Mouse (Mus musculus) midbrain, embryonic 11.5 days (tissue): Measurements from ENCODE around the gene Mtf1. TPM values are rescaled to one million over a fixed set of nuclear protein-coding genes. Genes with fewer than 3 reads are reported as not detected.

ENCODE experiments used
- ATAC-seq: fragments of 200-750 bp; cut with Nextera tagmentation; 2 replicates; pipeline ENCODE4 v1.8.0; 2017; ENCODE audit warnings: moderate TSS enrichment, moderate library complexity; ENCODE audit not compliant: low FRiP score
- DNase-seq: peaks from one replicate; pipeline ENCODE4 v3.0.0; 2015; ENCODE audit warnings: low spot score; ENCODE audit errors: missing footprints
- H3K27ac ChIP-seq: fragments of 300-500 bp; sonication (generic); 2 replicates; pipeline ENCODE4 v1.5.1; 2014; ENCODE audit warnings: low read depth, low read length
- H3K27me3 ChIP-seq: fragments of 300-500 bp; sonication (generic); 2 replicates; pipeline ENCODE4 v1.6.1; 2014; ENCODE audit warnings: mild to moderate bottlenecking, low read length, moderate library complexity, mixed read lengths; ENCODE audit not compliant: control insufficient read depth, insufficient read depth
- H3K36me3 ChIP-seq: fragments of 300-500 bp; sonication (generic); 2 replicates; pipeline ENCODE4 v1.6.1; 2014; ENCODE audit warnings: mild to moderate bottlenecking, low read length, moderate library complexity, mixed read lengths; ENCODE audit not compliant: control insufficient read depth, insufficient read depth
- H3K4me1 ChIP-seq: fragments of 300-500 bp; sonication (generic); 2 replicates; pipeline ENCODE4 v1.6.1; 2014; ENCODE audit warnings: low read length; ENCODE audit not compliant: control insufficient read depth, insufficient read depth
- H3K4me2 ChIP-seq: fragments of 300-500 bp; sonication (generic); 2 replicates; pipeline ENCODE4 v1.6.1; 2014; ENCODE audit warnings: mild to moderate bottlenecking, moderate library complexity
- H3K4me3 ChIP-seq: fragments of 300-500 bp; sonication (generic); 2 replicates; pipeline ENCODE4 v1.5.1; 2014; ENCODE audit warnings: low read depth, low read length
- H3K9ac ChIP-seq: fragments of 300-500 bp; sonication (generic); 2 replicates; pipeline ENCODE4 v1.6.1; 2014; ENCODE audit warnings: low read length
- H3K9me3 ChIP-seq: fragments of 300-500 bp; sonication (generic); 2 replicates; pipeline ENCODE4 v1.6.1; 2016; ENCODE audit warnings: low read length; ENCODE audit not compliant: control insufficient read depth
- WGBS: fragments of 180-500 bp; shearing (Covaris S2); extraction: QIAGEN DNeasy Blood & Tissue Kit; methylation state at CpG from one replicate; pipeline ENCODE4 v1.1.7; 2014; 5-methylcytosine and 5-hydroxymethylcytosine counted together
- polyA plus RNA-seq: library from polyadenylated mRNA; unstranded; fragments of >200 nt; fragmentation: Nextera tagmentation; extraction: Ambion mirVana; gene quantifications from 2 replicates; pipeline ENCODE4 v1.2.1, GENCODE M21; 2014

Gene Mtf1
- polyA plus RNA-seq, 1 experiment from 2014 or later, result 16.7 TPM

GRCm38 (mm10) chr4:124768963-124769591 is 32.8 kb upstream of the Mtf1 start:
- H3K36me3 ChIP-seq, result no peaks in the 10 kb centered on the region
- 86% methylated on average over 13 of the region's 13 CpGs for WGBS
- no peak overlapping the region for H3K27ac ChIP-seq
- no peak overlapping the region for H3K9ac ChIP-seq
- no peak overlapping the region for H3K4me2 ChIP-seq
- ATAC-seq, result no peak
- H3K4me3 ChIP-seq, result no peak overlapping the region
- no peak for DNase-seq
- no peaks in the 10 kb centered on the region for H3K9me3 ChIP-seq
- H3K27me3 ChIP-seq, result no peaks in the 10 kb centered on the region
- H3K4me1 ChIP-seq, result no peaks in the 10 kb centered on the region

- no peaks in the 10 kb centered on the region for H3K27me3 ChIP-seq
- H3K4me3 ChIP-seq, result no peak overlapping the region
- H3K4me2 ChIP-seq, result no peak overlapping the region
- no peak for DNase-seq
- ATAC-seq, result no peak
- no peaks in the 10 kb centered on the region for H3K36me3 ChIP-seq
- no peak overlapping the region for H3K27ac ChIP-seq
- WGBS, result 78% methylated on average over 5 of the region's 5 CpGs
- H3K9me3 ChIP-seq, result no peaks in the 10 kb centered on the region
- no peaks in the 10 kb centered on the region for H3K4me1 ChIP-seq
- no peak overlapping the region for H3K9ac ChIP-seq
Observed at GRCm38 (mm10) chr4:124770624-124771023, 31.3 kb upstream of the Mtf1 start.

- 73% methylated on average over 4 of the region's 4 CpGs for WGBS
- Histone ChIP-seq H3K36me3 (no peaks in the 10 kb centered on the region), H3K27me3 (no peaks in the 10 kb centered on the region), H3K4me3 (no peak overlapping the region), H3K4me2 (no peak overlapping the region), H3K4me1 (no peaks in the 10 kb centered on the region), H3K27ac (no peak overlapping the region), H3K9me3 (no peaks in the 10 kb centered on the region), H3K9ac (no peak overlapping the region)
- ATAC-seq, result no peak
- DNase-seq, result no peak
Observed at GRCm38 (mm10) chr4:124772125-124772524, 29.8 kb upstream of the Mtf1 start.

- no peaks in the 10 kb centered on the region for H3K9me3 ChIP-seq
- H3K36me3 ChIP-seq, result no peaks in the 10 kb centered on the region
- ATAC-seq (no peak), DNase-seq (no peak)
- H3K9ac ChIP-seq, result no peak overlapping the region
- H3K4me3 ChIP-seq, result no peak overlapping the region
- H3K27me3 ChIP-seq, result no peaks in the 10 kb centered on the region
- H3K4me2 ChIP-seq, result no peak overlapping the region
- 82% methylated on average over 1 of the region's 2 CpGs for WGBS
- H3K4me1 ChIP-seq, result no peaks in the 10 kb centered on the region
- no peak overlapping the region for H3K27ac ChIP-seq
Observed at GRCm38 (mm10) chr4:124773449-124773848, 28.5 kb upstream of the Mtf1 start.

GRCm38 (mm10) chr4:124773995-124774394 is 27.9 kb upstream of the Mtf1 start:
- Histone ChIP-seq H3K4me1 (no peaks in the 10 kb centered on the region), H3K27me3 (no peaks in the 10 kb centered on the region), H3K4me2 (no peak overlapping the region), H3K36me3 (no peaks in the 10 kb centered on the region), H3K9ac (no peak overlapping the region), H3K4me3 (no peak overlapping the region), H3K9me3 (no peaks in the 10 kb centered on the region), H3K27ac (no peak overlapping the region)
- DNase-seq, result no peak
- 94% methylated on average over 6 of the region's 6 CpGs for WGBS
- no peak for ATAC-seq

- 78% methylated on average over 2 of the region's 2 CpGs for WGBS
- no peaks in the 10 kb centered on the region for H3K36me3 ChIP-seq
- H3K27ac ChIP-seq, result no peak overlapping the region
- no peaks in the 10 kb centered on the region for H3K4me1 ChIP-seq
- no peak overlapping the region for H3K4me3 ChIP-seq
- ATAC-seq (no peak), DNase-seq (no peak)
- H3K27me3 ChIP-seq, result no peaks in the 10 kb centered on the region
- H3K9me3 ChIP-seq, result no peaks in the 10 kb centered on the region
- no peak overlapping the region for H3K4me2 ChIP-seq
- H3K9ac ChIP-seq, result no peak overlapping the region
Observed at GRCm38 (mm10) chr4:124774429-124774828, 27.5 kb upstream of the Mtf1 start.

- Histone ChIP-seq H3K4me1 (no peaks in the 10 kb centered on the region), H3K27me3 (no peaks in the 10 kb centered on the region), H3K36me3 (no peaks in the 10 kb centered on the region; the same call in none of the 2 replicates), H3K9ac (no peak overlapping the region), H3K27ac (no peak overlapping the region), H3K4me3 (no peak overlapping the region), H3K4me2 (no peak overlapping the region), H3K9me3 (no peaks in the 10 kb centered on the region)
- ATAC-seq (no peak), DNase-seq (no peak)
- 82% methylated on average over 7 of the region's 7 CpGs for WGBS
Observed at GRCm38 (mm10) chr4:124781361-124781760, 20.5 kb upstream of the Mtf1 start.

GRCm38 (mm10) chr4:124782395-124782794 is 19.5 kb upstream of the Mtf1 start:
- WGBS, result 93% methylated on average over 8 of the region's 8 CpGs
- H3K36me3 ChIP-seq, result peaks cover 4% of the 10 kb centered on the region
- H3K4me1 ChIP-seq, result no peaks in the 10 kb centered on the region
- ATAC-seq (no peak), DNase-seq (no peak)
- H3K9ac ChIP-seq, result no peak overlapping the region
- no peaks in the 10 kb centered on the region for H3K27me3 ChIP-seq
- no peak overlapping the region for H3K4me2 ChIP-seq
- no peaks in the 10 kb centered on the region for H3K9me3 ChIP-seq
- H3K4me3 ChIP-seq, result no peak overlapping the region
- no peak overlapping the region for H3K27ac ChIP-seq

- H3K4me1 ChIP-seq, result no peaks in the 10 kb centered on the region
- no peak overlapping the region for H3K27ac ChIP-seq
- H3K36me3 ChIP-seq, result peaks cover 6% of the 10 kb centered on the region
- 88% methylated on average over 8 of the region's 8 CpGs for WGBS
- H3K4me3 ChIP-seq, result no peak overlapping the region
- no peak overlapping the region for H3K9ac ChIP-seq
- H3K4me2 ChIP-seq, result no peak overlapping the region
- H3K9me3 ChIP-seq, result no peaks in the 10 kb centered on the region
- DNase-seq (no peak), ATAC-seq (no peak)
- H3K27me3 ChIP-seq, result no peaks in the 10 kb centered on the region
Observed at GRCm38 (mm10) chr4:124783937-124784336, 18.0 kb upstream of the Mtf1 start.
